Mouse (Mus musculus) thymus, adult 2 months (tissue): ENCODE results near the gene Pts. TPM values are rescaled to one million over a fixed set of nuclear protein-coding genes. Genes with fewer than 3 reads are reported as not detected.

Experiments
- DNase-seq: peaks from one replicate; pipeline ENCODE4 v3.0.0; 2021
- H3K27ac ChIP-seq: fragments of 200-500 bp; 2 replicates; pipeline ENCODE4 v1.5.1; 2012; ENCODE audit warnings: low read length, control low read depth; ENCODE audit not compliant: control insufficient read depth, insufficient read depth
- H3K27me3 ChIP-seq: fragments of 200-500 bp; 2 replicates; pipeline ENCODE4 v1.6.1; 2012; ENCODE audit warnings: mild to moderate bottlenecking, low read length, moderate library complexity, mixed read lengths; ENCODE audit not compliant: control insufficient read depth, insufficient read depth
- H3K36me3 ChIP-seq: fragments of 200-500 bp; 2 replicates; pipeline ENCODE4 v1.6.1; 2012; ENCODE audit warnings: mild to moderate bottlenecking, low read length, moderate library complexity; ENCODE audit not compliant: control insufficient read depth, insufficient read depth
- H3K4me1 ChIP-seq: fragments of 200-500 bp; replicated peaks from 2 replicates; pipeline ENCODE4 v1.6.1; 2012; ENCODE audit warnings: low read length; ENCODE audit not compliant: control insufficient read depth, insufficient read depth
- H3K4me3 ChIP-seq: fragments of 200-500 bp; 2 replicates; pipeline ENCODE4 v1.5.1; 2012; ENCODE audit warnings: mild to moderate bottlenecking, low read length, control low read depth, moderate library complexity; ENCODE audit not compliant: control insufficient read depth, insufficient read depth
- CTCF ChIP-seq: fragments of 200-500 bp; IDR thresholded peaks from 2 replicates; pipeline ENCODE4 v1.5.1; 2012; ENCODE audit warnings: mild to moderate bottlenecking, control low read depth, low read length, moderate library complexity, borderline replicate concordance; ENCODE audit not compliant: control insufficient read depth, poor library complexity, insufficient read depth; ENCODE audit errors: extremely low read depth
- POLR2A ChIP-seq: fragments of 200-500 bp; IDR thresholded peaks from 2 replicates; pipeline ENCODE4 v1.6.1; 2012; ENCODE audit warnings: mild to moderate bottlenecking, low read length, control low read depth, moderate library complexity; ENCODE audit not compliant: control insufficient read depth, poor library complexity, insufficient read depth; ENCODE audit errors: extremely low read depth
- WGBS: fragments of 180-500 bp; shearing (Covaris S2); methylation state at CpG from one replicate; pipeline ENCODE4 v1.1.7; 2018; 5-methylcytosine and 5-hydroxymethylcytosine counted together
- polyA plus RNA-seq: library from polyadenylated mRNA; depleted of rRNA; stranded (reverse); fragments of >200 nt; gene quantifications from 2 replicates; pipeline ENCODE4 v1.2.3, GENCODE M21; 2012; rRNA removed

The Pts gene
- polyA plus RNA-seq, result 45.0 and 51.0 TPM in 2 replicates

DNA sequence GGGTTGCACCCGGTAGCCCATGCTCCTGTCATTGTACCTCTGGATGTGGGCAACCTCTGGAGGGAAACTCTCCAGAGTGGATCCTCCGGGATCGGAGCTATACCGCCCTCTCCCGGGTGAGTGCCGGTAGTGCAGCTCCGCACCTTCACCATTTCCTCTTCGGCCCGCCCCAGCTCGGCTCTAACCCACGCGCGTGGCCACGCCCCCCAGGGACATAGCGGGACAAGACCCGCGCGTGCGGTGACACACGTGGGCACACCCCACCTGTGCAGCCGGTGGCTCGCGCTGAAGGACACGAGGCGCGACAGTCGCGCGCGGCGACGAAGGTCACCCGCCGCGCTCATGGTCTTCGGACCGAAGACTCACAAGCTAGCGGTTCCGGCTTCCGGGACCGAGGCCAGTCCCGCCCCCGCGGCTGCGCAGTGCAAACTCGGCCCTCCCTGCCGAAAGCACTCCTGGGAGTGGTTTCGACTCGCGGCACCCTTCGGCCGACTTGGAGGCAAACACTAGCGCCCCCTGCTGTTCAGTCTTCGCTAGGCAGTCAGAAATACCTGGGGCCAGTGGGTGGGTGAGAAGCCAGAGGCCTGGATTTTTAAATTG lies at the start of gene Pts:
Gene Pts, minus strand, starts transcription at position 432 of the 600 bp plus-strand sequence.
- WGBS, result under 1% methylated on average over 54 of the region's 54 CpGs
- TF ChIP-seq CTCF, result peak; percentile 92; the same call in 1 of the 2 replicates
- TF ChIP-seq POLR2A, result peak; percentile 96

DNA sequence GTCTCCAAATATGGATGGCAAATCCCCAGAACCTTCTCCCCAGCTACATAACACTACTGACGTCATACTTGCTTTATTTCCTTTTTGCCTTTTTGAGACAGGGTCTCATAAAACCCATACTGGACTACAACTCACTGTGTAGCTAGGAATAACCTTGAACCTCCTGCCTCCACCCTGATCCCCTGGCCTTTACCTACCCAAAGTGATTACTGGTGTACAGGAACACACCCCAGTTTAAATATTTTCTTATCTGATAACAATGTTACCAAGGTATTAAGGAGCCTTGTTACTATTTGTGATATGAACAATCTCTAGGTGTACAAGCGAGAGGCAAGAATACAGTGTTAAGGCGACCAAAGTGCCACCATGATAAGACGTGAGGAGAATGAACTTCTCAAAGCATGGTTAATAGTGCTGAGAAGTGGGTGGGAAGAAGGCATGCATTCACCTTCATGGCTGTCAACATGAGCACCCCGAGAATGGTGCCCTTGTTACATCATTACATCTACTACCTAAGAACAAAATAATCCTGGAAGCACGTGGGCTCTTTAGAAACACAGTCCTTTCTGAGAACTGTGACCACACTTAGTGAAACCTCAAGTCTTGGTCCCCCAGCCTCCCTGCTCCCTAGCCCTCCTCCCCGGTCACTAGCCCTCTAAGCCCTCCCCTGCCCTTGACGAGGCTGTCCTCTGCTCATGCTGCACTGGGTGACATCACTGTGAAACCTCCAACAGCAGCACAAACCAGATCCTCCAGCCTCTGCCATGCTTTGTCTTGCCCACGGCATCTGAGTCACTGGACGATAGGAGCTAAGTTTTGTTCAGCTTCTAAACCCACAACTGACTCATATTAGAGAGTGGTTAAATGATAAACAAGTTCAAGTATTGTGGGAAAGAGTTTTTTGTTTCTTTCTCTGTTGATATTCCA lies 41.3 kb upstream of the Pts start:
- no peaks in the 10 kb centered on the region for H3K4me1 ChIP-seq
- TF ChIP-seq CTCF, result no peak
- no peak for TF ChIP-seq POLR2A
- no peak for DNase-seq
- H3K4me3 ChIP-seq, result no peak overlapping the region
- no peaks in the 10 kb centered on the region for H3K36me3 ChIP-seq
- no peaks in the 10 kb centered on the region for H3K27me3 ChIP-seq
- H3K27ac ChIP-seq, result no peak overlapping the region
- WGBS, result 88% methylated on average over 10 of the region's 10 CpGs

More for the DNA sequence above, at the start of gene Pts:
- no peak within 1 kb of the TSS for H3K27ac ChIP-seq
- DNase-seq, result peak; percentile 97
- H3K27me3 ChIP-seq, result no peaks in the 10 kb centered on the region
- H3K4me1 ChIP-seq, result peaks cover 14% of the 10 kb centered on the region
- H3K36me3 ChIP-seq, result 0 out of 2 replicates have a peak, but pooled peaks cover 6% of the 10 kb centered on the region
- peak within 1 kb of the TSS; percentile 65 for H3K4me3 ChIP-seq

DNA sequence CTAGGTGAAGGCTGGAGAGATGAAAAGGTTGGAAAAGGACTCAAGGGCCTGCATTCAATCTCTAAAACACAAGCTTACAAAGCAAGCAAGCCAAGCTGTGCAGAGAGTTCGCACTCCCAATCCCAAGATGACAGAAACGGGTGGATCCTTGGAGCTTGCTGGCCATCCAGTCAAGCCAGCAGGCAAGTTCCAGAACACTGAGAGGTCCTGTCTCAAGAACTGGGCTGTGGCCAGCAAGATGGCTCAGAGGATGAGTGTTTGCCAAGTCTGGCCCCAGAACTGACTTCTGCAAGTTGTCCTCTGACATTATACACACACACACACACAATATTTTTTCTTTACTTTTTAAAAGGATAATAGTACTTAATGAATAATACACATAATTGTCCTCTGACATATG lies 39.4 kb upstream of the Pts start:
- no peaks in the 10 kb centered on the region for H3K27me3 ChIP-seq
- WGBS, result 90% methylated on average over 2 of the region's 2 CpGs
- H3K4me1 ChIP-seq, result no peaks in the 10 kb centered on the region
- DNase-seq, result no peak
- no peak overlapping the region for H3K4me3 ChIP-seq
- no peak overlapping the region for H3K27ac ChIP-seq
- H3K36me3 ChIP-seq, result no peaks in the 10 kb centered on the region
- TF ChIP-seq CTCF (no peak), POLR2A (no peak)

DNA sequence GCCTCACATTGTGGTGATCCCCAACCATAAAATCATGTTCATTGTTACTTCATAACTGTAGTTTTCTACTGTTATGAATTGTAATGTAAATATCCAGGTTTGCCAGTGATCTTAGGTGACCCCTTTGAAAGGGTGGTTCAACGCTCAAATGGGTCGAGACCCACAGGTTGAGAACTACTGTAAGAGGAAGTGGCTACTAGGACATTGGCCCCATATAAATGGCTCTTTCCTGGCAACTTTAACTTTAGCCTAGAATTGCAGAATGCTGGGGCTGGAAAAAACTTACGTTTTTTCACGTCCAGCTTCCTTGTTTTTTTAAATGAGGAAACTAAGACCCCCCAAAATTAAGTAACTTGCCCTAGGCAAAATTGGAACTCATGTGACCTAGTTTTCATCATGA lies 38.8 kb upstream of the Pts start:
- H3K27ac ChIP-seq, result no peak overlapping the region
- 89% methylated on average over 4 of the region's 4 CpGs for whole genome bisulfite sequencing
- TF ChIP-seq CTCF, result no peak
- no peak for TF ChIP-seq POLR2A
- H3K27me3 ChIP-seq, result no peaks in the 10 kb centered on the region
- no peaks in the 10 kb centered on the region for H3K4me1 ChIP-seq
- H3K36me3 ChIP-seq, result no peaks in the 10 kb centered on the region
- H3K4me3 ChIP-seq, result no peak overlapping the region
- DNase-seq, result no peak

DNA sequence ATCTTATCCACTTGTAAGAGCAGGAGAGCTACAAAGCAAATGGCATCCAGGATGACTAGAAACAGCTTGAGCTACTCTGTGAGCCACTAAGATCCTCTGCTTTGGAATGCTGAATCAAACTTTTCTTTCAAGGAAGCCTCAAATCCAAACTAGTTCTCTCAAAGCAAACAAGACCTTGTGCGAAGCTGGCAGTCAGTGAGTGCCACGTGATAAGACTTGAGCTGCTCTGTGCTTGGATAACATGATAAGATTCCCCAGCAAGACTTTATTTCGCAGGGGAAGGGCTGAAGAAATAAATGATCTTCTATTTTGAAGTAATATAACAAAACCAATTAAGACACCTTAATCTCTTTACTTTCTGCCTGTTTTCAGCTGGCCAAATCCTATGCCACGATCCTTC lies 37.4 kb upstream of the Pts start:
- no peak for DNase-seq
- Histone ChIP-seq H3K4me1 (no peaks in the 10 kb centered on the region), H3K27ac (no peak overlapping the region), H3K27me3 (no peaks in the 10 kb centered on the region), H3K4me3 (no peak overlapping the region), H3K36me3 (no peaks in the 10 kb centered on the region)
- no peak for TF ChIP-seq POLR2A
- TF ChIP-seq CTCF, result no peak
- 93% methylated on average over 4 of the region's 4 CpGs for WGBS

DNA sequence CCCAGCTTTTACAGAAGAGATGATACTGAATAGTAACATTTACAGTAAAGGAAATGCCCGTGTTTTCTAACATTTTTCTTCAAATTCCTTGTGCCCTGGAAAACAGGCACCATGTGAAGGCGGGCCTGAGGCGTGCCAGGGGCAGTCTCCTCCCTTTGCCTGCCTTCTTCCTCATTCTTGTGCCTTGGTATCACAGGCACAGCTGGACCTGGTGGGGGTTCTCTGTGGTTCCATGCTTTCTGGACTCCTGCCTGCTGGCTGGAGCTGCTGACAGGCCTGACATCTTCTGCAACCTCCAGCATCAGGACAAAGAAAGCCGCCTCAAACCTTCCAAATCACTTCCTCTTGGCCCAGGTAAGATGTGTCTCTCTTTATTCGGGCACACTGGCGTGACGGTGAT lies 36.6 kb upstream of the Pts start:
- no peak for TF ChIP-seq CTCF
- TF ChIP-seq POLR2A, result no peak
- WGBS, result 71% methylated on average over 7 of the region's 7 CpGs
- Histone ChIP-seq H3K36me3 (no peaks in the 10 kb centered on the region), H3K27me3 (no peaks in the 10 kb centered on the region), H3K27ac (no peak overlapping the region), H3K4me3 (no peak overlapping the region), H3K4me1 (no peaks in the 10 kb centered on the region)
- no peak for DNase-seq

DNA sequence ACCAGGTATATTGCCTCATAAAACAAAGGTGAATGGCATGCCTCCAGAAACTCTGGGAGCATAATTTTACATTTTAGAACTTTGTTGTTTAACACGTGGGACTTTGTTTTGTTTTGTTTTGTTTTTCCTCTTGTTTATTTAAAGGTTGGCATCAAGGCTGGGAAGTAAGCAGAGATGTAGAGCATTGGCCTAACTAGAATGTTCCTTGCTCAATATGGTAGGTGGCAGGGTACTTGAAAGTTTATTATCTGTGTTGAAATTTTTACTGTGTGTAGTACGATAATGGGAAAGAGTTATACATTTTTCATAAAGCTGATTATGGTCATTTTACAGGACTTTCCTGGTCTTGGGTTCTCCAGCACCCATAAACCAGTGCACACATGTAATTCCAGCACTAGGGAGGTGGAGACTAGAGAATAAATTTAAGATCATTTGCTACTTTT lies 33.4 kb upstream of the Pts start:
- no peak for TF ChIP-seq CTCF
- TF ChIP-seq POLR2A, result no peak
- no peak for DNase-seq
- Histone ChIP-seq H3K4me1 (no peaks in the 10 kb centered on the region), H3K27ac (no peak overlapping the region), H3K27me3 (no peaks in the 10 kb centered on the region), H3K4me3 (no peak overlapping the region), H3K36me3 (no peaks in the 10 kb centered on the region)
- WGBS, result 95% methylated on average over 2 of the region's 2 CpGs
